Mouse (Mus musculus): ENCODE results near the gene Ccdc188. TPM values are rescaled to one million over a fixed set of nuclear protein-coding genes. Genes with fewer than 3 reads are reported as not detected.
A peak's percentile ranks its signal among the peaks of the same experiment; 100 is the strongest.

Gene Ccdc188
- polyA plus RNA-seq, 1 experiment from 2014 or later = not detected

DNA sequence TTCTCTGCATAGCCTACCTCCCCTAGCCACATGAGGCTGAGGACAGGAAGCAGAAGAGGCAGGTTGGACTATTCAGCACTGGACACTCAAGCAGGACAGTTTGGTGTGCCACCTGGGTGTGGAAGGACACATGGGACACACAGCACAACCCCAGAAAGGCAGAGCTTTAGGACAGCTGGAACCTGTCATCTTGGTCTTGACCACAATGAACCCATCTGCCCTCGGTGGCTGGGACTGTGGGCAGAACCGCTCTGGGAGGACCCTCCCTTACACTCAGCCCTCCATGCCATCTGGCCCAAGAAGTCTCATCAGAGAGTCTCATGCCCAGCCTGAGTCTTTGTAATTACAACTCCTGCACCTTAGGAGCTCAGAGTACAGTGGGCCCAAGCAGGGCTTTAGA is 17.6 kb upstream of the Ccdc188 start:
- POLR2A ChIA-PET = no interaction called here
- TF ChIP-seq CTCF (IDR thresholded peaks at IDR 0.05) = no peak

DNA sequence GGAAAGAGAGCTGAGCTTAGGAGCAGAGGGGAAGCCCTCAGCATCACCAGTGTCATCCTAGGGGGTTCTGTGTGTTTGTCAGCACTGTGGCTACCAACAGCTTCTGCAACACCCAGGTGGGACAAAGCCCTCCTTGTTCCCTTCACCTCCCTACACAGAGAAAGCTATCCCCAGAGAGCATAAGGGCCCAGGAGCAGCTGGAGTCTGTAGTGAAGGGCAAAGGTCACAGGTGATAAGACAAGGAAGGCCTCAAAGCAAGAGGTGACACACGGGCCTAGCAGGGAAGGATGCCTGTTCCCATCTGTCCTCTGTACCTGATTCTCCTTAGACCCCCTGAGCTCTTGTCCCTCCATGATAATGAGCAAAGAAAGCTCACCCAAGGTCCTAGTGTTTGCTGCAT is 16.1 kb upstream of the Ccdc188 start:
- peaks cover 14% of the 10 kb centered on the region for H3K27me3 ChIP-seq
- ChIA-PET CTCF (interaction anchor here (1.1 to 3.0 kb wide), 4 partner anchors 9 to 94 kb away, joined by 3 to 15 read pairs (median 5); no protein-coding TSS in a partner anchor), POLR2A (interaction anchor here (0.8 kb wide), 1 partner anchor 29 kb away, joined by 3 read pairs; no protein-coding TSS in a partner anchor)
- in situ Hi-C loops (cut with MboI; ENCODE audit: low pct_unique_long_range_greater_than_20kb) = no loop called here
- DNase-seq (ENCODE audit: low read depth, low spot score) (no peak), ATAC-seq (no peak)
- no peak for TF ChIP-seq CTCF (IDR thresholded peaks at IDR 0.05)

More for the DNA sequence above, 17.6 kb upstream of the Ccdc188 start:
- in situ Hi-C loops (cut with MboI; ENCODE audit: low pct_unique_long_range_greater_than_20kb) = no loop called here
- CTCF ChIA-PET = interaction anchor here (4.8 kb wide), 1 partner anchor 11 kb away, joined by 25 read pairs; no protein-coding TSS in a partner anchor
- no peak for DNase-seq (ENCODE audit: low read depth, low spot score)
- no peak for ATAC-seq
- peaks cover 3% of the 10 kb centered on the region for H3K27me3 ChIP-seq

DNA sequence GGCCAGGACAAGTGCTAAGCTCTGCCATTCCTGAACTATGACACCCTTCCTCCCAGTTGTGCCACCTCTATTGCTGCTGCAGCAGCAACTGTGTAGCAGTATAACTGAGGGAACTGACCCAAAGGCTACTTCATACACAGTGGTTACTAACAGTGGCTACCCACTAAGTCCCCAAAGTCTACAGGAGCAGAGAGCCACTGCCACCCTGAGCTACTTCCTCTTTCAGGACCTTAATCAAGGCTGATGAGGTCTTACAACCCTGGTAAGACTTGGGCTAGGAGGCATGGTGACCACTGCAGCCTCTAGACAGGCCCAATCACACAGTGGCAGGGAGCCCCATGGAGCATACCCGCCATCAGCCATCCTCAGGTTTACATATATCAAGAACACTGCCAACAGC is 15.6 kb upstream of the Ccdc188 start:
- CTCF ChIA-PET = interaction anchor here (0.8 to 3.0 kb wide), 5 partner anchors 9 to 94 kb away, joined by 3 to 15 read pairs (median 3); no protein-coding TSS in a partner anchor
- in situ Hi-C loops (cut with MboI; ENCODE audit: low pct_unique_long_range_greater_than_20kb) = no loop called here
- peaks cover 17% of the 10 kb centered on the region for H3K27me3 ChIP-seq
- DNase-seq (ENCODE audit: low read depth, low spot score) (no peak), ATAC-seq (no peak)
- no peak for TF ChIP-seq CTCF (IDR thresholded peaks at IDR 0.05)
- POLR2A ChIA-PET = interaction anchor here (0.6 kb wide), 1 partner anchor 137 kb away, joined by 3 read pairs; no protein-coding TSS in a partner anchor

DNA sequence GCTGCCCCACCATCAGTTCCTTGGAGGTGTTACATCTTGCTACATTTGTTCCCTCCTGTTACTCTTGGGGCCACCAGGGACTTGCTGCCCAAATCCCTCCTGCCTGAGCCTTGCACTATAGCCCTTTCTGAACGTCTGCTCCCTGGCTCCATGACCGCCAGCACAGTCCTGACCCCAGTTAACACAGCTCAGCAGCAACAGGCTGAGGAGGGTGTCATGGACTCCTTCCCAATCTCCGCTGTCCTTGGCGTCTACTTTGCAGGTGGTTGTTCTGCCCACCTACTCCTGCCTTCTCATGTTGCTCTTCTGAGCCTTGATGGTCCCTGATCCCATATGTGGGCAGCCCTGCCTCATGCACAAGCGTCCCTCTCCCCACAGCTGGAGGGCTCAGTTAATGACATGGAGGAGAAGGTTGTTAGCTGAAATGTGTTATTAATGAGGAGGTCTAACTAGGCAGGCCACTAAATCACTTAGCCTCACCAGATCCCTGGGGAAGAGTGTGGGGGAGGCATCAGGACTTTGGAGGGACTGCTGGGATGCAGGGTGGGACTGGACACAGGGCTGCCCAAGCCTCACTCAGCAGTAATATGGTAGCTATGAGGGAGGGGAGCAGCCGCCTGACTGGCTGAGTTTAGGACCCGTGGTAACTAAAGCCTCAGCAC is 14.1 kb upstream of the Ccdc188 start:
- ATAC-seq (no peak), DNase-seq (ENCODE audit: low read depth, low spot score) (no peak)
- no peak for TF ChIP-seq CTCF (IDR thresholded peaks at IDR 0.05)
- POLR2A ChIA-PET = no interaction called here
- in situ Hi-C loops (cut with MboI; ENCODE audit: low pct_unique_long_range_greater_than_20kb) = no loop called here
- CTCF ChIA-PET = interaction anchor here (3.0 kb wide), 1 partner anchor 31 kb away, joined by 7 read pairs; no protein-coding TSS in a partner anchor
- H3K27me3 ChIP-seq = peaks cover 14% of the 10 kb centered on the region

DNA sequence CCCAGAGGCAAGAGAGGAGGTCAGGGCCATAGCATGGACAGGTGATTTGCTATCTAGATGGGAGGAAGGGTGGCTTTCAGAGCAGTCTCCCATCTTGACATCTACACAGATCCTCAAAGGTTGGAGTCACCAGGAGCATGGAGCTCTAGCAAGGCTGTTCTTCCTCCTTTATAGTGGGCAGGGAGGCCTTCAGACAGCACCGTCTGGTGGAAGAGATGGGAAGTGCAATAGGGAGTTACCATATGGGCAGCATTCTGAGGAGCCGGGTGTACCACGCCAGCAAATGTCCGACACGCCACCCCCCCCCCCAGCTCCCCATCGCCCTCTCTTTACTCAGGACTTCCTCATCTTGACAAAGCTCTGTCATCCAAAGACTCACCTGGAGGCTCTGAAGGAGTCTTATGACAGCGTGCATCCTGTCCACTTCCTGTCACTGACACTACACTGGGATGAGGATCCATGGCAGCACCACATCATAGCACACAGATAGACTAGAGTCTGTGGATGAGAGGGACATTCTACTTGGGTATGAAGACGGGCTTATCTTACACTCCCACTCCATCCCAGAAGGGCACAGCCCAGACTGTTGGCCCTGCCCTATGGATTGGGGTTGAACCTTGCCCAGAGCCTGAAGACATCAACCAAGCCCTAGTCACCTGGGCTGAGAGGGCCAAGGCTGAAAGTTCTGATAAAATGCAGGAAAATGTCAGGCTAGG is 6.8 kb upstream of the Ccdc188 start:
- DNase-seq (ENCODE audit: low read depth, low spot score) (no peak), ATAC-seq (no peak)
- ChIA-PET POLR2A (interaction anchor here (0.6 kb wide), 1 partner anchor 92 kb away, joined by 3 read pairs; no protein-coding TSS in a partner anchor), CTCF (interaction anchor here (0.6 to 3.9 kb wide), 28 partner anchors 9 to 163 kb away, joined by 3 to 36 read pairs (median 6); partner anchors contain the start of gene Dgcr6)
- no peak for TF ChIP-seq CTCF (IDR thresholded peaks at IDR 0.05)
- in situ Hi-C loops (cut with MboI; ENCODE audit: low pct_unique_long_range_greater_than_20kb) = loop anchor here (5.0 kb wide), 3 partner anchors 34 to 159 kb away; partner anchors contain the start of gene Dgcr6
- H3K27me3 ChIP-seq = peaks cover 11% of the 10 kb centered on the region

DNA sequence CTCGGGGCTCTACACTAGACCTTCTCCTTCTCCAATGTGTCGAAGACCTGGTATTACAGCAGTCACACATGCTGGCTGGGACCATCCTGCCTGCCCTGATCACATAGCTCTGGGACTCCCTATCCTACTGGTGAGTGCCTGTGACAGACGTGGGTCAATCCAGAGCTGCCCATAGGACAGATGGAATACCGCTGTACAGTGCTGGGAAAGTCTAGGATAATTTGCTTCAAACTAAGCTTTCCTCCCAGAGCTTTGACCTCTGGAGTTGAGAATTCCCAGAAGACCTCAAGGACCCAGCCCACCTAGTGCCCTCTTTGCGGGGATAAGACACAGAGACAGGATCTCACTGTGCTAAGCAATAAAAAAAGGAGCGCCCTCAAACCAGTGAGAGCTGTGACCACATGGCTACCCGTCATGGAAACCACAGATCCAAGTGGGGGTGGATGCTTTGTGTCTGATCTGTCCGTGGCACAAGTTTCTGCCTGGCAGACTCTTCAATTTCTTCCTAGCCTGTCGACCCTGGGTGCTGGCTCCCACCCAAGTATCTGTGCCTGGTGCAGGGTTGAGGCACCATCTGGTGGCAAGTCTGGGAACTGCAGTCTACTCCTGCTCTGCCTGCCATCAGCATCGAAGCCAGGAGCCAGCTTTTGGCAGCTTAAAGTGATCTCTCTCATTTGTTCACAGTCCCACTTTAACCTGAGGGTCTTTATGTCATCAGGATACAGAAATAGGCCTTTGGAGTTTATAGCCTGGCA is 6.1 kb upstream of the Ccdc188 start:
- peaks cover 4% of the 10 kb centered on the region for H3K27me3 ChIP-seq
- TF ChIP-seq CTCF (IDR thresholded peaks at IDR 0.05) = no peak
- ATAC-seq (no peak), DNase-seq (ENCODE audit: low read depth, low spot score) (peak; percentile 10)
- CTCF ChIA-PET = interaction anchor here (0.8 to 3.9 kb wide), 24 partner anchors 10 to 164 kb away, joined by 3 to 36 read pairs (median 8); partner anchors contain the start of gene Dgcr6
- POLR2A ChIA-PET = interaction anchor here (0.6 kb wide), 1 partner anchor 93 kb away, joined by 3 read pairs; no protein-coding TSS in a partner anchor
- in situ Hi-C loops (cut with MboI; ENCODE audit: low pct_unique_long_range_greater_than_20kb) = loop anchor here (5.0 kb wide), 3 partner anchors 34 to 159 kb away; partner anchors contain the start of gene Dgcr6

DNA sequence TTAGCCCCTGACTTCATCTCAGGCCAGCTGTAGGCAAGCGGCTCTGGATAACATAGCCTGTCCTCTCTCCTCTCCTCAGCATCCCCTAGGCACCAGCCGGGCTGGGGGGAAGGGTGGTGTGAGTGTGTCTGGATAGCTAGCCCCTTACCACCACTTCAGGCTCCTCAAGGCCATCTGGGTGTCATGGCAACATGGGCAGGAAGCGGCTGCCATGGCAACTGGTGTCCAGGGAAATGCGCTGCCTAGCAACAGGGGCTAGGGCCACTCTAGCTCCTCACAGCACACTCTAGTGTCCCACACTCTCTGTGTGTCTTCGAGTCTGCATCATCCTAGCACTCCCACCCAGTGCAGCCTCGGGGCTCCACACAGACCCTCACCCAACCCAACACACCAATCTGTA is 4.0 kb upstream of the Ccdc188 start:
- no peak for TF ChIP-seq CTCF (IDR thresholded peaks at IDR 0.05)
- in situ Hi-C loops (cut with MboI; ENCODE audit: low pct_unique_long_range_greater_than_20kb) = loop anchor here (5.0 kb wide), 3 partner anchors 36 to 161 kb away; partner anchors contain the start of gene Dgcr6
- no peak for ATAC-seq
- POLR2A ChIA-PET = no interaction called here
- CTCF ChIA-PET = interaction anchor here (3.9 kb wide), 1 partner anchor 162 kb away, joined by 16 read pairs; the partner anchor contains the start of gene Dgcr6
- no peaks in the 10 kb centered on the region for H3K27me3 ChIP-seq
- DNase-seq (ENCODE audit: low read depth, low spot score) = no peak

DNA sequence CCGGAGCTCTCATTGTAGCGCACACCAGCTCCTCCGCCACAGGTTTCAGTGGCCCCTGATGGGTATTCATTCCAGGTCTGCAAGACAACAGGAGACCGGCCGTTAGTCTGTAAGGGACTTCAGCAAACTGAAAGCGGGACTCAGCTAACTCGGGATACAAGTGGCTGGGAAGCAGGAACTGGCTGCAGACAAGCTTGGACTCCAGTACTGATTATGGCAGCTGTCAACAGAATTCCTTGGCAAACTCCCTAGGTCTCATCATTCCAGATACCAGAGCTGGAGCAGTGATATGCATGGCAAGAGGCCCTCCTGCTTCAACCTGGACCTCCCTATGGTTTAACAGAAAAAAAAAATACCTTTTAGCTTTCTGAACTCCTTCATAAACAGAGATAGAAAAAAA is 2.8 kb upstream of the Ccdc188 start:
- no peak for TF ChIP-seq CTCF (IDR thresholded peaks at IDR 0.05)
- H3K27me3 ChIP-seq = no peaks in the 10 kb centered on the region
- ATAC-seq = no peak
- in situ Hi-C loops (cut with MboI; ENCODE audit: low pct_unique_long_range_greater_than_20kb) = loop anchor here (5.0 kb wide), 3 partner anchors 38 to 163 kb away; partner anchors contain the start of gene Dgcr6
- ChIA-PET CTCF (no interaction called here), POLR2A (no interaction called here)
- DNase-seq (ENCODE audit: low read depth, low spot score) = no peak

DNA sequence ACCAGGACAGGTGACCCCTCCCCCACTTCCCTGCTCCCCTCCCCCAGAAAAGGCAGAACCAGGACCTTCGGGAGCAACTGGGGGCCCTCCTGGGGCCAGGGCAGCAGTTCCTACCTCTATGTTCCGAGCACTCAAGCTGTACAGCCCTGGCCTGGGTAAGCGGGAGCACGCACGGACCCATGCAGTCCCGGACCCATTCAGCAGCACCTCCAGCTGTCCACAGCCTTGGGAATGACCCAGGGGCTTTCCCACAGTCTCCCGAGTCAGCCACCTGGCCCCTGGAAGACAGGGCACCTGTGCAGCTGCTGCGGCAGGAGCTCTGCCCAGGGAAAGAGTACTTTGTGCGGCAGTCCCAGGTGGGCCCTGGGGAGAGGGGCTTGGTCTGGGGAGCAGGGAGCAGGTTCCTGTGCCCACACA is 909 bp downstream of the Ccdc188 start:
- ChIA-PET CTCF (no interaction called here), POLR2A (no interaction called here)
- no peak for TF ChIP-seq CTCF (IDR thresholded peaks at IDR 0.05)
- H3K27me3 ChIP-seq = no peaks in the 10 kb centered on the region
- in situ Hi-C loops (cut with MboI; ENCODE audit: low pct_unique_long_range_greater_than_20kb) = no loop called here
- no peak for ATAC-seq
- no peak for DNase-seq (ENCODE audit: low read depth, low spot score)

DNA sequence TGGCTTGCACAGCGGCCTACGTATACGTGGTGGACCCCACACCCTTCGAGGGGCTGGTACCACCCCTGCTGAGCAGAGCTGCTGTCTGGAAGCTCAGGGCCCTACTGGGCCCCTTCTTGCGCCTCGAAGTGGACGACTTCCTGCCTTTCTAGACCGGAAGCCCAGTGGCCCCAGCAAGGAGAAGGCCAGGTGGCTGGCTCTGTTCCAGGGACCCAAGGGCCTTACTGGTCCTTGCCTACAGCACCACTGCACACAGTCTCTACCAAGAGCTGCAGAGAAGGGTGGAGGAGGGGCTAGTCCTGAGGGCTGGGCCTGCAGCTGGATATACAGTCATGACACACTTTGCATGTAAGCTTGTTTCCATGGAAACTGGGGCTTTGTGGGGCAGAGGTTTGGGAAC is 2.3 kb downstream of the Ccdc188 start:
- in situ Hi-C loops (cut with MboI; ENCODE audit: low pct_unique_long_range_greater_than_20kb) = no loop called here
- TF ChIP-seq CTCF (IDR thresholded peaks at IDR 0.05) = no peak
- ATAC-seq (no peak), DNase-seq (ENCODE audit: low read depth, low spot score) (no peak)
- no peaks in the 10 kb centered on the region for H3K27me3 ChIP-seq
- CTCF ChIA-PET = no interaction called here
- POLR2A ChIA-PET = interaction anchor here (0.6 kb wide), 1 partner anchor 15 kb away, joined by 3 read pairs; the partner anchor contains the start of gene Zdhhc8

Measured in Patski (cell line).